Mouse (Mus musculus) hindbrain, embryonic 16.5 days (tissue): ENCODE measurements around the gene Coro1a. TPM values are rescaled to one million over a fixed set of nuclear protein-coding genes. Genes with fewer than 3 reads are reported as not detected.

Source experiments
- ATAC-seq: fragments of 200-750 bp; cut with Nextera tagmentation; 2 replicates; pipeline ENCODE4 v1.8.0; 2017; ENCODE audit warnings: moderate TSS enrichment, moderate library complexity
- H3K27ac ChIP-seq: fragments of 300-500 bp; sonication (generic); 2 replicates; pipeline ENCODE4 v1.5.1; 2014; ENCODE audit warnings: low read depth, mild to moderate bottlenecking, control low read depth, low read length, moderate library complexity
- H3K27me3 ChIP-seq: fragments of 300-500 bp; sonication (generic); replicated peaks from 2 replicates; pipeline ENCODE4 v1.6.1; 2014; ENCODE audit warnings: low read length; ENCODE audit not compliant: control insufficient read depth, insufficient read depth
- H3K36me3 ChIP-seq: fragments of 300-500 bp; sonication (generic); 2 replicates; pipeline ENCODE4 v1.6.1; 2014; ENCODE audit warnings: mild to moderate bottlenecking, low read length, moderate library complexity, mixed read lengths; ENCODE audit not compliant: control insufficient read depth, insufficient read depth
- H3K4me1 ChIP-seq: fragments of 300-500 bp; sonication (generic); 2 replicates; pipeline ENCODE4 v1.6.1; 2014; ENCODE audit warnings: low read depth, low read length; ENCODE audit not compliant: control insufficient read depth, insufficient read depth
- H3K4me2 ChIP-seq: fragments of 300-500 bp; sonication (generic); 2 replicates; pipeline ENCODE4 v1.6.1; 2014; ENCODE audit warnings: mild to moderate bottlenecking, low read length, control low read depth, moderate library complexity
- H3K4me3 ChIP-seq: fragments of 300-500 bp; sonication (generic); 2 replicates; pipeline ENCODE4 v1.5.1; 2014; ENCODE audit warnings: mild to moderate bottlenecking, low read length, control low read depth, moderate library complexity
- H3K9ac ChIP-seq: fragments of 300-500 bp; sonication (generic); 2 replicates; pipeline ENCODE4 v1.6.1; 2014; ENCODE audit warnings: low read depth, mild to moderate bottlenecking, control low read depth, low read length, moderate library complexity
- H3K9me3 ChIP-seq: fragments of 300-500 bp; sonication (generic); 2 replicates; pipeline ENCODE4 v1.6.1; 2014; ENCODE audit warnings: mild to moderate bottlenecking, low read length, moderate library complexity; ENCODE audit not compliant: control insufficient read depth
- WGBS: fragments of 180-500 bp; shearing (Covaris S2); extraction: QIAGEN DNeasy Blood & Tissue Kit; methylation state at CpG from one replicate; pipeline ENCODE4 v1.1.7; 2014; 5-methylcytosine and 5-hydroxymethylcytosine counted together
- polyA plus RNA-seq: library from polyadenylated mRNA; unstranded; fragments of >200 nt; fragmentation: Nextera tagmentation; extraction: Ambion mirVana; gene quantifications from 2 replicates; pipeline ENCODE4 v1.2.1, GENCODE M21; 2015

Coro1a gene
- polyA plus RNA-seq, 1 experiment from 2014 or later: 125 TPM

DNA sequence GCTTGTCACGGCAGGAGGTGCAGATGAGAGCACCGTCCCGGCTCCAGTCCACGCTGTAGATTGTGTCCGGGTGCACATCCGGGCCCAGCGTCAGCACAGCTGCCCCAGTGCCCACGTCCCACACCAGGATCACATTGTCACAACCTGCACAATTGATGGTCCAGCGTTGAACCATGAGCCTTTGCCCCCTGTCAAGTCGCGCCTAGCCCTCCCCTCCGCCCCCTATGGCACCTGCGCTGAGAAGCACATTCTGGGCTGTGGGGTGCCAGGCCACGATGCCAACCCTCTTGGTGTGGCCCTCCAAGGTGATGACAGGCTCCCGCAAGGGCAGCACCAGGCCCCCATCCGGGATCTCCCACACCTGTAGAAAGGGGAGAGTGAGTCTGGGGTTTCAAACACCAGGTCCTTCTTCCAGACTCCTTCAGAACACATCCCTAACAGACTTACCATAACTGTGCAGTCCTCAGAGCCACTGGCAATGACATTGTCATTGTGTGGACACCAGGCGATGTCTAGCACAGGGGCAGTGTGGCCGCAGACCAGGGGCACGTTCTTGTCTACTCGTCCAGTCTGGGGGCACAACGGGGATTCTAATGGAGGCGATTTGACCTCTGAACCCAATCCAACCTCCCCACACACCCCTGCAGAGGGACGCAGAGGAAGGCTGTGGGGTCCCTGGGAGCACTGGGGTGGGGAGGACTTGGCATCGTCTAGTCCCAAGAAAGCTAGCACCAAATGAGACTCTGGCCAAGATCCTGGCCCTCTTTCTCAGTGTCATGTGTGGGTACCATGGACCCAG, 5.8 kb downstream of the Coro1a start:
- H3K9me3 ChIP-seq: no peaks in the 10 kb centered on the region
- peaks cover 42% of the 10 kb centered on the region for H3K4me1 ChIP-seq
- ATAC-seq: no peak
- no peak overlapping the region for H3K27ac ChIP-seq
- H3K4me2 ChIP-seq: peak overlapping the region; percentile 38
- WGBS: 53% methylated on average over 24 of the region's 24 CpGs
- peak overlapping the region; percentile 34 for H3K9ac ChIP-seq
- H3K4me3 ChIP-seq: peak overlapping the region; percentile 17; the same call in 1 of the 2 replicates
- H3K27me3 ChIP-seq: no peaks in the 10 kb centered on the region
- peaks cover 9% of the 10 kb centered on the region; the same call in 1 of the 2 replicates for H3K36me3 ChIP-seq

DNA sequence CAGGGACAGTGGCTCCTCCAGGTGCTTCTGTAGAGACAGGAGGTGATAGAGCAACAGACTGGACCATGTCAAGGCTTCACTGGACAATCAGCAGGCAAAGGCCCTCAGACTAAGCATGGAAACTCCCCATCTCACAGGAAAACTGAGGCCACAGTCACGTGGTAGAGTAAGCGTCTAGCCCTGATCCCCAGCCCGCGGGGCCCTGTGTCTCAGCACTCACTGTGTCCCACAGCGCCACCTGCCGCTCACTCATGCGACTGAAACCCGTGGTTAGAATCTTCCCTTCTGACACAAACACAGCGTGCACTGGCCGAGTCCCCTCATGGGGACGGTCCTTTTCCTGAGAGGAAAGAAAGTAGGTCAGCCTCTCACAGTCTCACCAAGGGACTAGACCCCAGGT, 6.5 kb downstream of the Coro1a start:
- peak; percentile 31 for ATAC-seq
- Histone ChIP-seq H3K27ac (no peak overlapping the region), H3K4me1 (peaks cover 47% of the 10 kb centered on the region), H3K27me3 (no peaks in the 10 kb centered on the region), H3K4me3 (peak overlapping the region; percentile 17; the same call in 1 of the 2 replicates), H3K9ac (peak overlapping the region; percentile 34), H3K36me3 (peaks cover 9% of the 10 kb centered on the region; the same call in 1 of the 2 replicates), H3K9me3 (no peaks in the 10 kb centered on the region), H3K4me2 (peak overlapping the region; percentile 38)
- 1% methylated on average over 11 of the region's 11 CpGs for WGBS

DNA sequence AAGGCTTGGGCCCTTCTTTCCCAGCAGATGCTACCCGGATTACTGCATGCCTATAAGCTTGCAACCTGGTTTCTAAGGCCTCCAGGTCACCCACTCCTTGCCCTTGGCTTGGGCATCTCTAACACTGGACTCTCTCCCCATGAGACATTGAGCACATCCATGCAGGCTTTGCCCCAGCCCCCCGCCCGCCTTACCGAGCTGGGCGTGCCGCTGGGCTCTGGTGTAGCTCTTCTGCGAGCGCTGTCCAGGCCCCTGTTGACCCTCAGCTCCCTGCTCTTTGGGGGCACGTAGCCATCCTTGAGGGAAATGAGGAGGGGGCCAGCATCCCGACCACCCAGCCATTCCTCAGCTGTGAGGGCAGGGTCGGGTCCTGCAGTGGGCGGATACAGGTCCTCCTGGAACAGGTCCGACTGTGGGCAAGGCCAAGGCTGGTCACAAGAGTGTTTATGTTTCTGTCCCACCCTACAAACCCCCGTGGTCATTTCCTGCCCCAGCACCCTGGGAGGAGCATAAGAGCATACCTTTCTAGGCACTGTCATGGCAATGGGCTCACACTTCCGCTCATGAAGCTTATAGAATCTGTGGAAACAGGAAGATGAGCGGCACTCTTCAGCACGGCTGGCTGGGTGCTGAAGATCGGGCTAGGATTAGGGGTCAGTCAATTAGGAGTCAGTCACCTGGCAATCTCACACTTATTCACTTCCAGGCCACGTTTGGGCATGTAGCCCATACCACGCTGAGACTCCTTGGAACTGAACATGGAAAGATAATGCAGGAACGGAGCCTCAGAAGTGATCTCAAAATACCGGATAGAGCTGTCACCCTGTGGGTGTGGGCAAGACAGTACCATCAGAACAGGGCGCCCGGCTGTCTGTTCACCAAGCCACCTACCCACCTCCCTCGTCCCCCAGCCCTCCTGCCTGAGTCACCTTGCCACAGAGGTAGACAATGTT, 7.2 kb downstream of the Coro1a start:
- WGBS: 83% methylated on average over 25 of the region's 25 CpGs
- Histone ChIP-seq H3K9me3 (no peaks in the 10 kb centered on the region), H3K36me3 (peaks cover 9% of the 10 kb centered on the region; the same call in 1 of the 2 replicates), H3K4me3 (no peak overlapping the region), H3K4me2 (no peak overlapping the region), H3K9ac (no peak overlapping the region), H3K4me1 (peaks cover 47% of the 10 kb centered on the region), H3K27ac (no peak overlapping the region), H3K27me3 (no peaks in the 10 kb centered on the region)
- no peak for ATAC-seq

DNA sequence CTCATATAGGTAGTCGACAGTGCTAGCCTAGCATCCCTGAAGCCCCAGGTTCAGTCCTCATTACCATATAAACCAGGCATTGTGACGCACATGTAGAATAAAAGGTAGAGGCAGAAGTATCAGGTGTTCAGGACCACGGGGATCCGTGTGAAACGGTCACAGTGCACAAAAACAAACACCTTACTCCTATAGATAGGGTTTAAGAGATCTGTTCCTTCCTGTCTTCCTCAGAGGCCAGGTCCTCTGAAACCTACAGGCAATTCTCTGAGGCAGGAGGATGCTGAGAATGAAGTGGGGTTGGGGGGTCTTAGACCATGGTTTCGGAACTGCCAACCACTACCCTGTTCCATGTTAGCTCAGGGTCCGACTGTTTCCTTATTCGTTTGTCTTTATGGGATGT, 9.7 kb downstream of the Coro1a start:
- peaks cover 9% of the 10 kb centered on the region; the same call in 1 of the 2 replicates for H3K36me3 ChIP-seq
- H3K9me3 ChIP-seq: no peaks in the 10 kb centered on the region
- H3K9ac ChIP-seq: no peak overlapping the region
- H3K4me3 ChIP-seq: no peak overlapping the region
- ATAC-seq: no peak
- H3K4me1 ChIP-seq: peaks cover 45% of the 10 kb centered on the region
- WGBS: 93% methylated on average over 8 of the region's 8 CpGs
- no peak overlapping the region for H3K4me2 ChIP-seq
- H3K27ac ChIP-seq: no peak overlapping the region
- H3K27me3 ChIP-seq: no peaks in the 10 kb centered on the region

DNA sequence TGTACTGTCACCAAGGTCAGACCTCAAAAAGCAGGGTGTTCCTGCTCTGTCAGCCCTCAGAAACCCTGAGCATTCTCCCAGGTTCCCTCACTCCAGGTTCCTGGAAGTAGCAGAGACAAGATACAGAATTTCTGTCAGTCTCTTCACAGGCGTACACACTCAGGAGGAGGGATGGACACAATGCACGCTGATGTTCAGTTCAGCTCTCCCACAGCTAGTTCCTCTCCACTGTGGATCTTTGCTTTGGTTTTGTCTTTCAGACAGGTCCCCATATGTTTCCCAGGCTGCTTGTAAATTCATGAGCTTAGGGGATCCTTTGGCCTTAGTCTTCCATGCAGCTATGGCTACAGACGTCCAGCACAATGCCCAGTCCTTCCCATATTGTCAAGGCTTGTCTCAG, 10.7 kb downstream of the Coro1a start:
- no peaks in the 10 kb centered on the region for H3K9me3 ChIP-seq
- peak overlapping the region; percentile 53 for H3K4me3 ChIP-seq
- no peaks in the 10 kb centered on the region for H3K27me3 ChIP-seq
- H3K4me2 ChIP-seq: peak overlapping the region; percentile 89
- 74% methylated on average over 3 of the region's 3 CpGs for WGBS
- peaks cover 13% of the 10 kb centered on the region for H3K36me3 ChIP-seq
- H3K27ac ChIP-seq: no peak overlapping the region
- H3K4me1 ChIP-seq: peaks cover 35% of the 10 kb centered on the region
- no peak for ATAC-seq
- H3K9ac ChIP-seq: no peak overlapping the region

DNA sequence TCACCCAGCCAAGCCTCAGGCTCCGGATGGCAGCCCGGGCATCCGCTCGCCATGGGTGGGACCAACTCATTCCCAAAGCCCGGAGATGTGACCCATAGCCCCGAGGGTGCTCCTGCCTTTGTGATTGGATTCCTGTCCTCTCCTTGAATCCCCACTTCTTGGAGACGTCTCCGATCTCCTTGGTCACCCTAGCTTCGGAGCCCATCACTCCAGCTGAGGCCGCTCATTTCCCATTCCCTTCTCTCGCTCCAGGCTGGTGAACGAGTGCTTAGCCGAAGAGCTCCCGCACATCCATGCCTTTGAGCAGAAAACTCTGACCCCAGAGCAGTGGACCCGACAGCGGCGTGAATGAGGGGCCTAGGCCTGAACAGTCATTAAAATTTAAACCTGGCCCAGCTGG, 11.3 kb downstream of the Coro1a start:
- H3K9me3 ChIP-seq: no peaks in the 10 kb centered on the region
- peaks cover 29% of the 10 kb centered on the region for H3K4me1 ChIP-seq
- no peak for ATAC-seq
- H3K9ac ChIP-seq: peak overlapping the region; percentile 84
- H3K4me2 ChIP-seq: peak overlapping the region; percentile 89
- 5% methylated on average over 17 of the region's 17 CpGs for WGBS
- H3K27ac ChIP-seq: peak overlapping the region; percentile 72
- H3K36me3 ChIP-seq: peaks cover 17% of the 10 kb centered on the region
- H3K4me3 ChIP-seq: peak overlapping the region; percentile 53
- no peaks in the 10 kb centered on the region for H3K27me3 ChIP-seq

DNA sequence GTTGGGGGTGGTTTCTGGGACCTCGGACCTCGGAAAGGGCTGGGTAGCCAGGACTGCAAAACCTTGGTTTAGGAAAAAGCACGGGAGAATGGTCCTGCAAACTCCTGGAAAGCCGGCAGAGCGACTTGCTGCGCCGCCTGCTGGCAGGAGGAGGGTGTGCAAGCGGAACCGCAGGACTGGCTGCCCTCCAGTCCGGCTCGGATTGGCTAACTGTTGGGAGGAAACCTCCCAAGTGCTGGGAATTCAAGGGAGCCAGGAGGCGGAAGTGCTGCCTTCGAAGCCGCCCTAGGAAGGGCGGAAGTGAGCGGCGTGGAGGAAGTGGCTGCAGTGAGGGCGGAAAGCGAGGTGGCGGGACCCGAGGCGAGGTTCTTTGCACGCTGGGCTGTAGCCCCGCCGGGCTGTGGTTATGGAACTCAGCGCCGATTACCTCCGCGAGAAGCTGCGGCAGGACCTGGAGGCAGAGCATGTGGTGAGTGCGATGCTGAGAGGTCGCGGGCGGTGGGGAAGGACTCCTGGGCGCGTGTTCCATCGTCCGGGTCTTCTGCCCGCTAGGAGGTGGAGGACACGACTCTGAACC, 11.9 kb downstream of the Coro1a start, which contains the start of gene Slx1b:
Slx1b (minus strand) TSS at position 154 of the 577 bp plus-strand sequence.
- peak; percentile 97 for ATAC-seq
- Histone ChIP-seq H3K27ac (peak within 1 kb of the TSS; percentile 85), H3K4me1 (peaks cover 24% of the 10 kb centered on the region), H3K9ac (peak within 1 kb of the TSS; percentile 84), H3K36me3 (peaks cover 22% of the 10 kb centered on the region), H3K27me3 (no peaks in the 10 kb centered on the region), H3K4me3 (peak within 1 kb of the TSS; percentile 53), H3K9me3 (no peaks in the 10 kb centered on the region), H3K4me2 (peak within 1 kb of the TSS; percentile 89)
- under 1% methylated on average over 37 of the region's 40 CpGs for WGBS

DNA sequence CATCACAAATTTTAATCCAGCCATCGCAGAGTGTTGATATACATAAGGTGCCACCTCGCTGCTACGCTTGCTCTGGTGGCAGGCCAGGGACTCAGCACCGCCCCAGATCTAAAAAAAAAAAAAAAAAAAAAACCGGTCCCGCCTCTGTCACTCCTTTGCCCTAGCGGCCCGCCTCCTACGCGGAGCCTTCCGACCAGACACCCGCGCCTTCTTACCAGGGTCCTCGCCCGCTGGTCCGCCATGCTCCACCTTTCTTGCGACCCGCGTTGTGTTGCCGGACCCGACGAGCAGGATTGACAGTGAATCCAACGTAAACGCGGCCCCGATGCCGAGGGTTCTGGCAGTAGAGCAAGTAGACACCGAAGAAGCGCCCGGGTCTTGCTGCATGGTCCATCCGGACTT, 12.4 kb downstream of the Coro1a start, which contains the start of gene Bola2:
Bola2 (plus strand) TSS at position 192 of the 402 bp plus-strand sequence.
- Histone ChIP-seq H3K4me3 (peak within 1 kb of the TSS; percentile 53), H3K27me3 (no peaks in the 10 kb centered on the region), H3K36me3 (peaks cover 22% of the 10 kb centered on the region), H3K9ac (peak within 1 kb of the TSS; percentile 84), H3K9me3 (no peaks in the 10 kb centered on the region), H3K4me2 (peak within 1 kb of the TSS; percentile 89), H3K27ac (peak within 1 kb of the TSS; percentile 85), H3K4me1 (peaks cover 24% of the 10 kb centered on the region)
- 0% methylated on average over 31 of the region's 31 CpGs for WGBS
- ATAC-seq: peak; percentile 31
